In the genomic region with DNA sequence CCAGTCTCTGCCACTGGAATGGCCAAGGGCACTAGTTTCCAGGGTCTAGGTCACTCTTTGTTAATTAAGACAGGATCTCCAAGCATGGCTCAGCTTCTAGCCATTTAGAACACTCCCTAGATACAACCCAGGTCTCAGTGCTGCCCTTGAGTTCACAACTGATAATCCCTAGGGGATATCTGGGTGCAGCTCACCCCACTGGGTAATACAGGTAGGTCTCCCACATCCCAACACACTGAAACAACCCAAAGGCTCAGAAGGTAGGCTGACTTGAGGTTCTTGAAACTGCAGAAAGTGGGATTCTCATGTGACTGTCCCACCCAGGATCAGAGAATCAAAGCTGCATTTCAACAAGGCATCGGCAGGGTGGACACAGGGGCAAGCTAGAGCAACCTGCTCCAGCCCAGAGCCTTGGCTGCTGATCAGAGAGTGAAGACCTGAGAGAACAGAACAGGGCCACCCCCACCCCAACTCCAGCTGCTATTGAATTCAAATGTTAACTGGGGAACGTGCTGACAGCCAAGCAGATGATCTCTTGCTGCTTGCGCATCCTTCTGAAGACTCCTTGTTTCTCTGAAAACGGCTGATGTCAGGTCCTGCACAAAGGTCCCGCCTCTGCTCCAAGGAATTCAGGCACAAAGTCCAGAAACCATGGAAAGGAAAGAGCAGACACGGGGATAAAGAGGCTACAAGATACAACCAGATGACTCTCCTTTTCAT, we compare ENCODE assay signal across 21 mouse cellular contexts. TPM values are rescaled to one million over a fixed set of nuclear protein-coding genes. Genes with fewer than 3 reads are reported as not detected.
A peak's percentile ranks its signal among the peaks of the same experiment; 100 is the strongest.
DNase-seq lines count a peak whose midpoint lies in the region; ATAC-seq and TF ChIP-seq lines count a peak whose summit lies in the region.
"Had no signal": no experiment of that assay in that cellular context is flagged by ENCODE, and none has a peak within 500 bp of the region (broad histone marks: within the 10 kb centered on the region; RNA-seq: fewer than 3 reads in every experiment).

No protein-coding gene starts in this region.

- 61% methylated on average over 6 of the region's 6 CpGs for WGBS in midbrain, embryonic 10.5 days
- 53% methylated on average over 6 of the region's 6 CpGs for WGBS in midbrain, postnatal 0 days
- WGBS in kidney, postnatal 0 days: 56% methylated on average over 6 of the region's 6 CpGs
- 56% methylated on average over 6 of the region's 6 CpGs for WGBS in forebrain, embryonic 13.5 days

- no peak for DNase-seq in midbrain, embryonic 10.5 days (ENCODE audit: low spot score)
- no peak for DNase-seq in midbrain, postnatal 0 days (ENCODE audit: low spot score)
- DNase-seq in ZHBTc4 (ENCODE audit: low read depth, low spot score) (peak; percentile 25), adipocyte (ENCODE audit: low spot score) (no peak)
- DNase-seq in kidney, postnatal 0 days (ENCODE audit: low spot score): no peak
- DNase-seq in cerebellum, adult 9-11 months: no peak
- DNase-seq: adrenal gland, adult 2 months; cerebellum, postnatal 10 days; gastrocnemius, postnatal 14 days; liver, embryonic 13.5 days; thymus, adult 2 months had no signal

- H3K4me2 ChIP-seq in midbrain, postnatal 0 days (ENCODE audit: low read depth, low read length, poor library complexity, severe bottlenecking): no peak overlapping the region
- no peak overlapping the region for H3K4me2 ChIP-seq in kidney, postnatal 0 days (ENCODE audit: low read length)
- no peak overlapping the region for H3K4me2 ChIP-seq in forebrain, embryonic 13.5 days
- H3K4me2 ChIP-seq: embryonic facial prominence, embryonic 12.5 days; hindbrain, embryonic 12.5 days; limb, embryonic 12.5 days; liver, embryonic 13.5 days; midbrain, embryonic 15.5 days; stomach, embryonic 15.5 days had no signal

- peaks cover 21% of the 10 kb centered on the region for H3K4me1 ChIP-seq in midbrain, embryonic 10.5 days
- no peaks in the 10 kb centered on the region for H3K4me1 ChIP-seq in midbrain, postnatal 0 days (ENCODE audit: insufficient read depth, low read length)
- no peaks in the 10 kb centered on the region for H3K4me1 ChIP-seq in kidney, postnatal 0 days (replicated peaks; ENCODE audit: insufficient read depth, low read length)
- H3K4me1 ChIP-seq in forebrain, embryonic 13.5 days: no peaks in the 10 kb centered on the region
- H3K4me1 ChIP-seq: embryonic facial prominence, embryonic 12.5 days; midbrain, embryonic 15.5 days had no signal

- H3K36me3 ChIP-seq in midbrain, embryonic 10.5 days: no peaks in the 10 kb centered on the region
- no peaks in the 10 kb centered on the region for H3K36me3 ChIP-seq in midbrain, postnatal 0 days (ENCODE audit: insufficient read depth, low read length)
- no peaks in the 10 kb centered on the region for H3K36me3 ChIP-seq in kidney, postnatal 0 days (ENCODE audit: insufficient read depth, low read length)
- H3K36me3 ChIP-seq in forebrain, embryonic 13.5 days (ENCODE audit: poor library complexity, severe bottlenecking): no peaks in the 10 kb centered on the region
- H3K36me3 ChIP-seq: embryonic facial prominence, embryonic 12.5 days; G1E; hindbrain, embryonic 12.5 days; limb, embryonic 12.5 days; liver, embryonic 13.5 days; midbrain, embryonic 15.5 days; stomach, embryonic 15.5 days had no signal

- ATAC-seq in midbrain, postnatal 0 days (ENCODE audit: low FRiP score): no peak
- peak; percentile 67; the same call in 1 of the 2 replicates for ATAC-seq in kidney, postnatal 0 days (replicated peaks; ENCODE audit: low FRiP score, low read depth)
- no peak for ATAC-seq in forebrain, embryonic 13.5 days
- ATAC-seq: forebrain, embryonic 14.5 days; midbrain, embryonic 15.5 days had no signal

- no peak overlapping the region for H3K9ac ChIP-seq in midbrain, postnatal 0 days (replicated peaks; ENCODE audit: low read length, poor library complexity, severe bottlenecking)
- no peak overlapping the region for H3K9ac ChIP-seq in kidney, postnatal 0 days (ENCODE audit: low read depth, low read length)
- no peak overlapping the region for H3K9ac ChIP-seq in forebrain, embryonic 13.5 days
- H3K9ac ChIP-seq: embryonic facial prominence, embryonic 12.5 days; hindbrain, embryonic 12.5 days; limb, embryonic 12.5 days; liver, embryonic 13.5 days; midbrain, embryonic 15.5 days; stomach, embryonic 15.5 days had no signal

- no peaks in the 10 kb centered on the region for H3K9me3 ChIP-seq in midbrain, embryonic 10.5 days (replicated peaks)
- no peaks in the 10 kb centered on the region for H3K9me3 ChIP-seq in midbrain, postnatal 0 days (ENCODE audit: low read length)
- H3K9me3 ChIP-seq in kidney, postnatal 0 days (replicated peaks; ENCODE audit: low read length): no peaks in the 10 kb centered on the region
- H3K9me3 ChIP-seq in forebrain, embryonic 13.5 days (replicated peaks): no peaks in the 10 kb centered on the region; the same call in 1 of the 2 replicates
- H3K9me3 ChIP-seq: embryonic facial prominence, embryonic 12.5 days; hindbrain, embryonic 12.5 days; limb, embryonic 12.5 days; liver, embryonic 13.5 days; midbrain, embryonic 15.5 days; stomach, embryonic 15.5 days had no signal

- no peaks in the 10 kb centered on the region for H3K27me3 ChIP-seq in midbrain, embryonic 10.5 days (ENCODE audit: low read depth, poor library complexity, severe bottlenecking)
- no peaks in the 10 kb centered on the region for H3K27me3 ChIP-seq in midbrain, postnatal 0 days (ENCODE audit: insufficient read depth, low read length)
- H3K27me3 ChIP-seq in kidney, postnatal 0 days (ENCODE audit: insufficient read depth, low read length): no peaks in the 10 kb centered on the region
- H3K27me3 ChIP-seq in forebrain, embryonic 13.5 days: no peaks in the 10 kb centered on the region
- H3K27me3 ChIP-seq: embryonic facial prominence, embryonic 12.5 days; hindbrain, embryonic 12.5 days; liver, embryonic 13.5 days; midbrain, embryonic 15.5 days; stomach, embryonic 15.5 days had no signal

- no peak overlapping the region for H3K4me3 ChIP-seq in midbrain, embryonic 10.5 days
- no peak overlapping the region for H3K4me3 ChIP-seq in midbrain, postnatal 0 days (ENCODE audit: low read depth, low read length)
- H3K4me3 ChIP-seq in kidney, postnatal 0 days (replicated peaks; ENCODE audit: low read depth, low read length): no peak overlapping the region
- no peak overlapping the region for H3K4me3 ChIP-seq in forebrain, embryonic 13.5 days
- H3K4me3 ChIP-seq: embryonic facial prominence, embryonic 12.5 days; erythroblast, embryonic 14.5 days; hindbrain, embryonic 12.5 days; limb, embryonic 12.5 days; liver, embryonic 13.5 days; midbrain, embryonic 15.5 days; stomach, embryonic 15.5 days had no signal

- H3K27ac ChIP-seq in midbrain, embryonic 10.5 days (replicated peaks): peak overlapping the region; percentile 23; the same call in 1 of the 2 replicates
- no peak overlapping the region for H3K27ac ChIP-seq in midbrain, postnatal 0 days (ENCODE audit: low read depth, low read length)
- H3K27ac ChIP-seq in kidney, postnatal 0 days: peak overlapping the region; percentile 55; the same call in 1 of the 2 replicates
- H3K27ac ChIP-seq in forebrain, embryonic 13.5 days: no peak overlapping the region
- H3K27ac ChIP-seq: embryonic facial prominence, embryonic 12.5 days; hindbrain, embryonic 12.5 days; limb, embryonic 12.5 days; liver, embryonic 13.5 days; midbrain, embryonic 15.5 days; stomach, embryonic 15.5 days had no signal

- no peak for TF ChIP-seq CTCF in midbrain, postnatal 0 days (IDR thresholded peaks at IDR 0.05)
- TF ChIP-seq CTCF in kidney, postnatal 0 days (IDR thresholded peaks at IDR 0.05; ENCODE audit: low read depth): no peak

RNA-seq across cellular contexts. Expression of a gene that starts 39.2 kb away (rescaled TPM):
- 3.0 and 3.4 TPM in 2 replicates for polyA plus RNA-seq in midbrain, embryonic 10.5 days (2016; fragmentation: Nextera tagmentation; extraction: Ambion mirVana)
- 0.71 and 1.3 TPM in 2 replicates for total RNA-seq in midbrain, postnatal 0 days (2014; rRNA removed)
- 2.2 and 2.4 TPM in 2 replicates for polyA plus RNA-seq in midbrain, postnatal 0 days (2015; fragmentation: Nextera tagmentation; extraction: Ambion mirVana)
- polyA plus RNA-seq in kidney, postnatal 0 days (2015; fragmentation: Nextera tagmentation; extraction: Ambion mirVana): 5.2 and 5.8 TPM in 2 replicates
- 1.6 and 2.1 TPM in 2 replicates for polyA plus RNA-seq in forebrain, embryonic 13.5 days (2015; fragmentation: Nextera tagmentation; extraction: Ambion mirVana)
- total RNA-seq: heart, adult 18-20 months had no signal

RNA-seq across cellular contexts. Expression of a gene that starts 46.8 kb away (rescaled TPM):
- polyA plus RNA-seq in midbrain, embryonic 10.5 days (2016; fragmentation: Nextera tagmentation; extraction: Ambion mirVana): 0.56 and 0.77 TPM in 2 replicates
- 0.99 and 1.6 TPM in 2 replicates for total RNA-seq in midbrain, postnatal 0 days (2014; rRNA removed)
- polyA plus RNA-seq in midbrain, postnatal 0 days (2015; fragmentation: Nextera tagmentation; extraction: Ambion mirVana): 0.80 and 1.1 TPM in 2 replicates
- polyA plus RNA-seq in kidney, postnatal 0 days (2015; fragmentation: Nextera tagmentation; extraction: Ambion mirVana): 10.5 and 12.0 TPM in 2 replicates
- 0.34 and 0.42 TPM in 2 replicates for polyA plus RNA-seq in forebrain, embryonic 13.5 days (2015; fragmentation: Nextera tagmentation; extraction: Ambion mirVana)
- polyA plus RNA-seq: G1E had no signal

Comparison
In these comparisons a context has a peak if more than half of its experiments do, and no peak if none do; other contexts are left out.
1. H3K27ac ChIP-seq: peak in midbrain, embryonic 10.5 days (single experiment) and kidney, postnatal 0 days (single experiment); none in midbrain, postnatal 0 days (single experiment) and forebrain, embryonic 13.5 days (single experiment).